Mouse (Mus musculus): ENCODE measurements around the gene Srr.

Gene Srr

DNA sequence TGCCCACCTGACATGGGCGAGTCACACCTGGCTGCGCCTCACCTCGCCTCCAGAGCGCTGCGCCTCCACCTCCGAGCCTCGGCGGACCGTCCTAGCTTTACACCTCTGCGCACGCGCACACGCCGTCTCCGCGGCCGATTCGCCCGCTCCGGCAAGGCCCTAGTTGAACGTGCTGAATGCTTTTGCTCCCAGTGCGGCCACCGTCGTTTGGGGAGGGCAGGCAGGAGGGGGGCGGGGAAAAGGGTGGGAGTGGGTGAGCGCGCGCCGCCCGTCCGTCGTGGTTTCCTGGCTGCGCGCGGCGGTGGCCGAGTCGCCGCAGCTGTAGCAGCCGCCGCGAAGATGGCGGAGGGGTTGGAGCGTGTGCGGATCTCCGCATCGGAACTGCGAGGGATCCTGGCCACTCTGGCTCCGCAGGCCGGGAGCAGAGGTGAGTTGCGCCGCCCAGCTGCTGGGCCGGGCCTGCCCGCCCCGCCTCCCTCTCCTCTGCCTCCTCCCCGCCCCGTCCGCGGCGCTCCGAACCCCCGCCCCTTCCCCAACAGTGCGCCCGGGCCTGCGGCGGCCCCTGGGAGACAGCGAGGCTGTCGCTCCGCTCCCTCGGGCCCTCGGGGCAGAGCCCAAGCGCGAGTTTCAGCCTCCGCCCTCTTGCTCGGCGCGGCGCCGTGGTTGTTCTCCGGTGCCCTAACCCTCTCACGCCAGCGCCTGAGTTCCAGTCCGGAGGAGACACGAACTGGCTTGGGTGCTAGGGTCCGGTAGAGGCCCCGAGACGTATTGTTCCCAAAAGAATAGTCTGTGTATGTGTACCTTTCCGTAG, at the start of gene Srr, which contains the start of gene Smg6:
Srr (minus strand) TSS at position 372 of the 811 bp plus-strand sequence.
Smg6 (plus strand) TSS at position 247 of the 811 bp plus-strand sequence.
- peak; percentile 82 to 87 for DNase-seq (ENCODE audit: low spot score in 2 of 2)

- DNase-seq (ENCODE audit: low spot score in 2 of 2): no peak
Observed at GRCm38 (mm10) chr11:74974615-74975014, 48.9 kb upstream of the Srr start.

- DNase-seq (ENCODE audit: low spot score in 2 of 2): no peak
Observed at GRCm38 (mm10) chr11:74973290-74974157, 47.8 kb upstream of the Srr start.

- DNase-seq (ENCODE audit: low spot score in 2 of 2): no peak
Observed at GRCm38 (mm10) chr11:74965516-74965915, 39.8 kb upstream of the Srr start.

DNA sequence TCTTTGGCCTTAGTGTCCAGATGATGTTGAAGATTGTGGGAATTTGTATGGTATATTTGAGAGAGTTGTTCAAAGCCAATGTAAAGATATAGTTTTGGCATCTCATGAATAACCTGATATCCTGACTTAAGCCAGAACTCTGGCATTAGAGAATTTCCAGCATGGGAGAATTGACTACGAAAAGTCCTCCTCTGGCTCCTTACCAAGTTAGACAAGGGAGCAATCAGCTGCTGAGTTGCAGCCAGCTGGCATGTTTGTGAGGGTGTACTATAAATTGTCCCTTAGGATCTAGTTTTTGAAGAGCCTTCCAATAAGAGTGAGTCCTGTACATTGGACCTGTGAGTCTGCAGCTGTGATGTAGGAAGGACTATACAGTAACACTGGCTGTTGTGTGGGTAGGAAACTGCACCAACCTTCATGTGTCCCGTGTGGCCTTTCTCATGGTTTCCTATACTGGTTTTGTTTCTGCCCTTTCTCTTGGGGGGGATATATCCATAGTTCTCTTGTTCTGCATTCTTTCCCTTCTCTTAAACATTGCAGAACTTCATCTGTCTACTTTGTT, 37.2 kb upstream of the Srr start:
- DNase-seq (ENCODE audit: low spot score in 2 of 2): no peak

GRCm38 (mm10) chr11:74961953-74962352, 36.2 kb upstream of the Srr start:
- no peak for DNase-seq (ENCODE audit: low spot score in 2 of 2)

GRCm38 (mm10) chr11:74960031-74960551, 34.3 kb upstream of the Srr start:
- no peak for DNase-seq (ENCODE audit: low spot score in 2 of 2)

- DNase-seq (ENCODE audit: low spot score in 2 of 2): no peak
Observed at GRCm38 (mm10) chr11:74959501-74959900, 33.8 kb upstream of the Srr start.

DNA sequence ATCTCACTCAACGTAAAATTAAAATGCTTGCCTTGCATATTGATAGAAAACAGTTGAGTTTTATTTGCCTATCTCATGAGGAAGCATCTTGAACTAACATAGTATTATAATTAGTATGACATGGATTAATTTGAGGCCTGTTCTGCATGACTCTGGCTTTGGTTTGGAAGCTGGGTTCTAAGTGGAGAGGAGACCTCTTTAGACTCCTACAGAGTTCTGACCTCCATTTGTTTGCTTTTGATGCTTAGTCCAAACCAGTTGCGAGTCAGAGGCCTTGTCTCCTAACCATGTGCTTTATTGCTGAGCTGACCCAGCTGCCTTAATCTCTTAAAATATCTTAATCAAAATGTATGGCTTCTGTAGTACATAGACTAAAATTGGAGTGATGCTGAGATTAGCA, 31.9 kb upstream of the Srr start:
- no peak for DNase-seq (ENCODE audit: low spot score in 2 of 2)

DNA sequence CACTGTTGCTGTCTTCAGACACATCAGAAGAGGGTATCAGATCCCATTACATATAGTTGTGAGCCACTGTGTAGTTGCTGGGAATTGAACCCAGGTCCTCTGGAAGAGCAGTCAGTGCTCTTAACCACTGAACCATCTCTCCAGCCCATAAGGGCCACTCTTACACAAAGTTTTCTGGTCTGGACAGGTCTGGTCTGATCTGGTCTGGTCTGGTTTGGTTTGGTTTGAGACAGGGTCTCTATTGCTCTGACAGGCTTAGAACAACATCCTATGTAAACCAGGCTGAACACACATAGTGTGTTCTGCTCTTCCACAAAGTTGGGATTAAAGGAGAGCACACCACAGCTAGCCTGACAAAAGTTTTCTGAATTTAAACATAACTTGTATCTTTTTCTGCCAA, 30.3 kb upstream of the Srr start:
- DNase-seq (ENCODE audit: low spot score in 2 of 2): no peak

DNA sequence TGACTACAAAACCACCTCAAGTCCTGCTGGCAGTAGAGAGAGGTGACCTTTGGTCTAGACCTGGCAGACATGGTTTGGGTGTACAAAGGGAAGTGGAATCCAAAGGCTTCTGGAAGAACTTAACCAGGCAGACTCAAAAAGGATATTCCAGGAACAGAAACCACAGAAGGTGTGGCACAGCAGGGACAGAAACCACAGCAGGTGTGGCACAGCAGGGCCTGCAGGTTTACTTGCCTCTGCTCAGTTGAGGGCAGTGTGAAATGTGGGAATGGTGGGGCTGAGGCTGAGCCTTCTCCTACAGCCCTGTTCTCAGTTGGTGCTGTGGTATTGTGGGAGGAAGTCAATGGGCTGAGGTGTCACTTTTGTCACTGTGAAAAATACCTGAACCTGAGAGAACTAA, 29.2 kb upstream of the Srr start:
- DNase-seq (ENCODE audit: low spot score in 2 of 2): no peak

GRCm38 (mm10) chr11:74946348-74946747, 20.6 kb upstream of the Srr start:
- no peak for DNase-seq (ENCODE audit: low spot score in 2 of 2)

GRCm38 (mm10) chr11:74930391-74930790, 4.6 kb upstream of the Srr start:
- DNase-seq (ENCODE audit: low spot score in 2 of 2): no peak

DNA sequence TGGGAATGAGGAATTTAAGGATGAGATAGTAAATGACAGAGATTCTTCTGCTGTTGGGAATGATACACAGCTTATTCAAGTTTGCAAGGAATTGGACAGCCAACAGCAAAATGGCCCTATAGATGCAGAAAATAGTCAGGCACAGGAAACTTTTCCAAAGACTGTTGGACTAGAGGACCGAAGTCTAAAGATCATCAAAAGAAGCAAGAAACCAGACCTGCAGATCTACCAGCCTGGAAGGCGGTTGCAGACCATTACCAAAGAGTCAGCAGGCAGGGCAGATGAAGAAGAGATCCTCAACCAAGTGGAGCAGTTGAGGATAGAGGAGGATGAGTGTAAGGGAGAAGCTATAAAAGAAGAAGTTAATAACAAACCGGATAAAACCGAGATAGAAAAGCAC, 3.4 kb upstream of the Srr start:
- no peak for DNase-seq (ENCODE audit: low spot score in 2 of 2)

DNA sequence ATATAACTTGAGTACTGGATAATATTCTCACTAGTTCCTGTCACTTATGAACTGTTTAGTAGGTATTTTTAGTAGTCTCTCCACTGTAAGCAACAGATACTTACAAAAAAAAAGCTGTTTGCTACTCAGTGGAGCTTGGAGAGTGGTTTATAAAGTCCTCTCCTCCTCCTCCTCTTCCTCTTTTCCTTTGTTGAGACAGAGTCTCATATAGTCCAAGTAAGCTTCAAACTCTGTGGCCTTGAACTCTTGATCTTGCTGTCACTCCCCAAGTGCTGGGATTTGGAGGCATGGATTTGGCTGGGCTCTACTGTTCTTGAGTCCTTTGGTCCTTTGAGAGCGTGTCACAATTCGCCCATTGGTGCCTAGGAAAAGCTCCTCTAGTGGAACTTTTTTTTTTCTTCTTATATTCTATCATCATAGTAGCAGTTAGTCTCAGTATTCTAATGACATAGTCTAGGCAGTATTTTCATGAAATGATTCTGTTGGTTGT, 1.5 kb upstream of the Srr start:
- no peak for DNase-seq (ENCODE audit: low spot score in 2 of 2)

DNA sequence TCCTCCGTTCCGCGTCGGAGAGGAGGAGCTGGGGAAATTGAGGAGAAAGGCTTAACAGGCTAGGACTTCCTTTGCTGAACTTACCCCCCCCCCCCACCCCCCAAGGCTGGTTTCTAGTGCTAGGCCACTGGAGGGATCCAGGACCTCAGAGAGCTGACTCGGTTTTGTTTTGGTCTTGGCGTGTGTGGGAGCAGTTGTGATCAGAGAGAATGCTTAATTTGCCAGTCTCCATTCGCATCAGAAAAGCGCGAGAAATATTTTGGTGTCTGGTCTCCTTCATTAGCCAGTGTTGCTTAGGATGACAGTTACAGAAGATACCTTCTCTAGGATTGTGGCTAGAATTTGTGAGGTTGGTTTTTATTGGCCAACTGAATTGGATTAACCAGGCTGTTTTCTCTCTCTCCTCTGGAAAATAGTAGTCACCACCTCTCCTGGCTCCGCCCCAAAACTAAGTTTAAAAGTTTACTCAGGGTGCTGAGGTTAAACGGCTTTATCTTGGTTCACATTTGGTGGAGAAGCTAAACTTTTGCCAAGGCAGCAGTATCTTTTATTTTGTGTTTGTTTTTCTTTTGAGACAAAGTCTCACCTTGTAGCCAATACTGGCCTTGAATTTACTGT, 749 bp upstream of the Srr start:
- no peak for DNase-seq (ENCODE audit: low spot score in 2 of 2)

- no peak for DNase-seq (ENCODE audit: low spot score in 2 of 2)
Observed at GRCm38 (mm10) chr11:74924149-74924548, 1.6 kb downstream of the Srr start.

GRCm38 (mm10) chr11:74919249-74919648, 6.5 kb downstream of the Srr start:
- DNase-seq (ENCODE audit: low spot score in 2 of 2): no peak

DNA sequence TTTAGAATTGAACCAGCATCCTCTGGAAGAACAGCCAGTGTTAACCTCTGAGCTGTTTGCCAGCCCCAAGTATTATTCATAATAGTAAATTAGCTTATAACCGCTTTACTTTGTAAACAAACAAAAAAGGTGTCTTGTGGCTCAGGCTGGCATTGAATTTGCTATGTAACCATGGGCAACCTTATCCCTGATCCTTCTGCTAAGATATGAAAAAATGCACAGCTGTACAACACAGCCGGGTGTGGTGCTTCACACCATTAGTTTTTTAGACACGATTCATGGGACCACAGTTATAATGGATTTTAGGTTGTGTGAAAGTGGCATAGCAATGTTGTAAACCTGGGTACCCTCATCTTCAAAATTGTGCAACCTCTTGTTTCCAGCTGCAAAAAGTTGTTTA, 13.3 kb downstream of the Srr start:
- DNase-seq (ENCODE audit: low spot score in 2 of 2): no peak

- DNase-seq (ENCODE audit: low spot score in 2 of 2): no peak
Observed at GRCm38 (mm10) chr11:74909978-74910377, 15.8 kb downstream of the Srr start.

DNA sequence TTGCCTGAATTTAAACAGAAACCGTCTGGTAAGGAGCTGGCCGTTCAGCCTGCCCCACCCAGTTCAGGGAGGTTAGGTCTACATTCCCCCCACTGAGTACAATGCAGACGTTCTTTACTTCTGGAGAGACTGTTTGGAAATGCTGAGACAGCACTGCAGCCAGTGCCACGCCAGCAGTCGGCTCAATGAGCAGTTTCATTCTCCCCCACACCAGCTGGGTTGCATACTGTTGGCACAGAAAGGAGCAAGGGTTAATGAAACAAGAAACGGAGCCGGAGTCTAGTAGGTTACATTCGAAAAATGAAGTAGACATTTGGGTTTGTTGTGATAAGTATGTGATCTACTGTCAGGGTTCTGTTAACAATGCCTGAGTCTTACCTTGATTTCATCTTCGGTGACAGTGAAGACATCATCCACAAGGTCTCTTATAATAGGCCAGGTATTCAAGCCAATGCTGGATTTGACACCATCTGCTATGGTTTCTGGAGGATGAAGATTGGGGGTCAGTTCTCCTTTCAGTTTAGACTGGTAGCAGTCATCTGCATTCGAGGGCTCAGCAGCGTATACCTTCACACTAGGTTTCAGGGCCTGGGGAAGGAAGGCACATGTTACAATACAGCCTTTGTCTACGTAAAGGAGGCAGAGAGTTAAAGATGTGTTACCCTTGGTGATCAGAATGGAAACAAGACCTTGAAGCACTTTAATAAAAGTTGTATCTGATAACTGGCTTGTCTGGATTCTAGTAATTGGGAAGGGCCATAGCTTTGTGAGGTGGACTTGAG, 16.9 kb downstream of the Srr start:
- no peak for DNase-seq (ENCODE audit: low spot score in 2 of 2)
